Mouse (Mus musculus) intestine, postnatal 0 days (tissue): ENCODE results near the gene Cyb561d2. TPM values are rescaled to one million over a fixed set of nuclear protein-coding genes. Genes with fewer than 3 reads are reported as not detected.

Experiments used
- ATAC-seq: fragments of 200-750 bp; cut with Nextera tagmentation; 2 replicates; pipeline ENCODE4 v1.8.0; 2017; ENCODE audit warnings: mild to moderate bottlenecking, moderate TSS enrichment, moderate library complexity
- H3K27ac ChIP-seq: fragments of 300-500 bp; sonication (generic); 2 replicates; pipeline ENCODE4 v1.5.1; 2014; ENCODE audit warnings: mild to moderate bottlenecking, low read depth, low read length, moderate library complexity
- H3K27me3 ChIP-seq: fragments of 300-500 bp; sonication (generic); replicated peaks from 2 replicates; pipeline ENCODE4 v1.6.1; 2014; ENCODE audit warnings: low read length, mixed read lengths; ENCODE audit not compliant: control insufficient read depth, insufficient read depth
- H3K36me3 ChIP-seq: fragments of 300-500 bp; sonication (generic); 2 replicates; pipeline ENCODE4 v1.6.1; 2014; ENCODE audit warnings: mild to moderate bottlenecking, moderate library complexity; ENCODE audit not compliant: control insufficient read depth, insufficient read depth
- H3K4me1 ChIP-seq: fragments of 300-500 bp; sonication (generic); replicated peaks from 2 replicates; pipeline ENCODE4 v1.6.1; 2014; ENCODE audit warnings: antibody characterized with exemption, low read length, mixed read lengths; ENCODE audit not compliant: control insufficient read depth, insufficient read depth
- H3K4me2 ChIP-seq: fragments of 300-500 bp; sonication (generic); replicated peaks from 2 replicates; pipeline ENCODE4 v1.6.1; 2014; ENCODE audit warnings: low read depth, mild to moderate bottlenecking, moderate library complexity
- H3K4me3 ChIP-seq: fragments of 300-500 bp; sonication (generic); 2 replicates; pipeline ENCODE4 v1.5.1; 2014; ENCODE audit warnings: low read depth, low read length
- H3K9ac ChIP-seq: fragments of 300-500 bp; sonication (generic); 2 replicates; pipeline ENCODE4 v1.6.1; 2014; ENCODE audit warnings: mild to moderate bottlenecking, low read depth, low read length
- H3K9me3 ChIP-seq: fragments of 300-500 bp; sonication (generic); 2 replicates; pipeline ENCODE4 v1.6.1; 2016; ENCODE audit warnings: mixed run types; ENCODE audit not compliant: control insufficient read depth
- CTCF ChIP-seq: sonication (generic); IDR thresholded peaks from 2 replicates; pipeline ENCODE4 v1.5.1; 2016; ENCODE audit warnings: low read depth, mild to moderate bottlenecking, control low read depth, antibody characterized with exemption, moderate library complexity
- WGBS: fragments of 180-500 bp; shearing (Covaris S2); extraction: QIAGEN DNeasy Blood & Tissue Kit; methylation state at CpG from one replicate; pipeline ENCODE4 v1.1.7; 2014; 5-methylcytosine and 5-hydroxymethylcytosine counted together
- polyA plus RNA-seq: library from polyadenylated mRNA; unstranded; fragments of >200 nt; fragmentation: Nextera tagmentation; extraction: Ambion mirVana; gene quantifications from 2 replicates; pipeline ENCODE4 v1.2.1, GENCODE M21; 2015

Cyb561d2 gene
- polyA plus RNA-seq, 1 experiment from 2014 or later = 36.3 TPM

DNA sequence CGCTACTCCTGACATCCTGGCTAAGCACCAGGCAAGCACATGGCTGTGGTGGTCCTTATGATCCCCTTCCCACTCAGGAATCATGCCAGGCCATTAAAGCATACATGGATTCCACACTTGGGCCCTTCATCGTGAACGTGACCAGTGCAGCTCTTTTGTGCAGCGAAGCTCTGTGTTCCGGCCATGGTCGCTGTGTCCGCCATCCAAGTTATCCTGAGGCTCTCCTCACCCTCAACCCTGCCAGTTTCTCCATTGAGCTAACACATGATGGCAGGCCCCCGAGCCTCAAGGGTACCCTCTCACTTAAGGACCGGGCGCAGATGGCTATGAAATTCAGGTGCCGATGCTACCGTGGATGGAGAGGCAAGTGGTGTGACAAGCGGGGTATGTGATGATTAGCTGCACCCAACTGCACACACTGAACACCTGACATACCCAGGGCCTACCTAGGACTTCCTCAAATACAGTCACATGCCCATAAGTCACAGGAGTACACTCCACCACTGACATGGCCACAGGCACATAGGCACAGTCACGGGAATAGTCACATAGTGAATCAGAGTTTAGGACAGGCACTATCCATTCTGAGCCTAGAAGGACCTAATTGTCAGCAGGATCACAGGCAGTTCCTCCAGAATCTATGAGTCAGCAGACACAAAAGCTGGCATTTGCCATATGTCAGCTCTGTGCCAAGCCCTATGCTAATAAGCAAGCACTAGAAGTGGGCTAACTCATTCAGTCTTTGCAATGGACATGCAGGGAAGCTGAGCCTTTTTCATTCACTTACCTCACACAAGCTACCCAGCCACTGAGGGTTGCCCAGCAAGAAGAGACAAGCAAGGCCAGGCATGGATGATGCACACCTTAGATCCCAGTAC is 37.3 kb upstream of the Cyb561d2 start:
- H3K36me3 ChIP-seq = peaks cover 17% of the 10 kb centered on the region
- 0 out of 2 replicates have a peak overlapping the region, but pooled peaks have one; percentile 91 for H3K4me2 ChIP-seq
- ATAC-seq = no peak
- no peak overlapping the region for H3K4me3 ChIP-seq
- 93% methylated on average over 14 of the region's 14 CpGs for WGBS
- H3K27ac ChIP-seq = no peak overlapping the region; the same call in 1 of the 2 replicates
- H3K9me3 ChIP-seq = no peaks in the 10 kb centered on the region
- TF ChIP-seq CTCF = no peak
- H3K9ac ChIP-seq = no peak overlapping the region
- H3K27me3 ChIP-seq = no peaks in the 10 kb centered on the region
- H3K4me1 ChIP-seq = 0 out of 2 replicates have a peak, but pooled peaks cover 5% of the 10 kb centered on the region

DNA sequence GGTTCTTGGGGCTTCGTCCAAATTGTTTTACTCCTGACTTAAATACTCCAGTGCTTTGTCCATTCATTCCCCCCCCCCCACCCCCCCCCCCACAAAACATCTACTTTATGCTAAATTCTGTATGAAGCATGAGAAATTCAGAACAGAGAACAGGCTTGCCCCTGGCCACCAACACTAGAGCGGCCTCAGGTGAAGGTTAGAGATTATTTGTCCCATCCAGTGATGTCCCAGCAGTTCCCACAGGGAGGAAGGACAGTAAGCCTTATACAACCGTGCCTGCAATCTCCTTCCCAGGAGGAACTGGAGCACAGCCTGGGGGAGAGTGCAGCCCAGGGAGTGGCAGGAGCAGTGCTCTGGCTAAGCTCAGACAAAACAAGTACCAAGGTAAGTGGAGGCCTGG is 36.6 kb upstream of the Cyb561d2 start, which contains the start of gene Naa80:
Gene Naa80 (plus strand): TSS at position 301 of the 400 bp plus-strand sequence.
- peaks cover 13% of the 10 kb centered on the region for H3K36me3 ChIP-seq
- H3K4me3 ChIP-seq = no peak within 1 kb of the TSS
- TF ChIP-seq CTCF = no peak
- no peaks in the 10 kb centered on the region for H3K27me3 ChIP-seq
- WGBS = 72% methylated on average over 3 of the region's 3 CpGs
- ATAC-seq = no peak
- H3K9me3 ChIP-seq = no peaks in the 10 kb centered on the region
- no peak within 1 kb of the TSS; the same call in 1 of the 2 replicates for H3K27ac ChIP-seq
- H3K4me2 ChIP-seq = peak within 1 kb of the TSS; percentile 91; the same call in 1 of the 2 replicates
- 0 out of 2 replicates have a peak, but pooled peaks cover 5% of the 10 kb centered on the region for H3K4me1 ChIP-seq
- H3K9ac ChIP-seq = no peak within 1 kb of the TSS

DNA sequence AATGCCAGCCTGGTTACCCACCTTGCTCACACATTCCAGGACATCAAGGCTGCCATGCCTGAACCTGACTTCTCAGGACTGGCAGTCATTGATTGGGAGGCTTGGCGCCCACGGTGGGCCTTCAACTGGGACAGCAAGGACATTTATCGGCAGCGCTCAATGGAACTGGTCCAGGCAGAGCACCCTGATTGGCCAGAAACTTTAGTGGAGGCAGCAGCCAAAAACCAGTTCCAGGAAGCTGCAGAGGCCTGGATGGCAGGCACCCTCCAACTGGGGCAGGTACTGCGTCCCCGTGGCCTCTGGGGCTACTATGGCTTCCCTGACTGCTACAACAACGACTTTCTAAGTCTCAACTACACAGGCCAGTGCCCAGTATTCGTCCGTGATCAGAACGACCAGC is 35.9 kb upstream of the Cyb561d2 start:
- peaks cover 10% of the 10 kb centered on the region; the same call in 1 of the 2 replicates for H3K36me3 ChIP-seq
- TF ChIP-seq CTCF = no peak
- no peak overlapping the region for H3K9ac ChIP-seq
- H3K27me3 ChIP-seq = no peaks in the 10 kb centered on the region
- no peak for ATAC-seq
- no peak overlapping the region for H3K4me3 ChIP-seq
- no peaks in the 10 kb centered on the region for H3K9me3 ChIP-seq
- no peak overlapping the region; the same call in 1 of the 2 replicates for H3K4me2 ChIP-seq
- WGBS = 90% methylated on average over 10 of the region's 10 CpGs
- H3K27ac ChIP-seq = no peak overlapping the region; the same call in 1 of the 2 replicates
- H3K4me1 ChIP-seq = 0 out of 2 replicates have a peak, but pooled peaks cover 5% of the 10 kb centered on the region

DNA sequence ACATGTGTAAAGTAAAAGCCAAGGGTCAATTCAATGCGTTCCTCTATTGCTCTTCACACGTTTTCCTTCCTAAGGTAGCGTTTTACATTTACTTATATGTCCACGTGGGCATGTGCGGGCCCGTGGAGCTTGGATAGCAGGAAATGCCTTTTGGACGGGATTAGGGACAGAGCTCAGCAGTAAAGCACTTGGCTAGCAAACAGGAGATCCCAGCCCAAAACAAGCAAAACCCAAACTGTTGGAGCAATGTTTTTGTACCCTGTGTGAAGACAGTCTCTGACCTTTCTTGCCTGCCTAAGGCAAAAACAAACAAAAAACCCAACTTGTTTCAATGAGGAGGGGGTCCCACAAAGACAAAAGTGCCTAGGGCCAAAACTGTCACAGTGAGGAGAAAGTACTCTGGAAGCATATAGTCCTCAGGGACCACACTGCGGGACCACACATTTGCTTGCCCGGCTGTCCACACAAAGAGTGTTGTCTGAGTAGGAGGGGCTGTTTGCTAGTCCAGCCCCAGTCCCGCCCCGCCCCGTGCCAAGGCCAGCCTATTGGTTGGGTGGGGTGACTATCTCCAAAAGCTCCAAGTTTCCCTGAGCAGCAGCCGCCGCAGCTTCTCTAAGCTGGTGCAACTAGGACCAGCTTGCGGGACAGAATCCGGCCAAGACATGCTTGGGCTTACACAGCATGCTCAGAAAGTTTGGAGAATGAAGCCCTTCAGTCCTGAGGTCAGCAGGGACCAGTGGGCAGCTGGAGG is 34.5 kb upstream of the Cyb561d2 start, which contains the start of gene Hyal1:
Gene Hyal1 (plus strand): TSS at position 571 of the 751 bp plus-strand sequence.
- Histone ChIP-seq H3K36me3 (peaks cover 19% of the 10 kb centered on the region; the same call in 1 of the 2 replicates), H3K9ac (peak within 1 kb of the TSS; percentile 8; the same call in 1 of the 2 replicates), H3K4me3 (peak within 1 kb of the TSS; percentile 31), H3K9me3 (no peaks in the 10 kb centered on the region), H3K4me2 (peak within 1 kb of the TSS; percentile 59), H3K27me3 (no peaks in the 10 kb centered on the region), H3K27ac (peak within 1 kb of the TSS; percentile 55), H3K4me1 (peaks cover 9% of the 10 kb centered on the region)
- peak; percentile 52 for ATAC-seq
- WGBS = 9% methylated on average over 16 of the region's 16 CpGs
- TF ChIP-seq CTCF = no peak

DNA sequence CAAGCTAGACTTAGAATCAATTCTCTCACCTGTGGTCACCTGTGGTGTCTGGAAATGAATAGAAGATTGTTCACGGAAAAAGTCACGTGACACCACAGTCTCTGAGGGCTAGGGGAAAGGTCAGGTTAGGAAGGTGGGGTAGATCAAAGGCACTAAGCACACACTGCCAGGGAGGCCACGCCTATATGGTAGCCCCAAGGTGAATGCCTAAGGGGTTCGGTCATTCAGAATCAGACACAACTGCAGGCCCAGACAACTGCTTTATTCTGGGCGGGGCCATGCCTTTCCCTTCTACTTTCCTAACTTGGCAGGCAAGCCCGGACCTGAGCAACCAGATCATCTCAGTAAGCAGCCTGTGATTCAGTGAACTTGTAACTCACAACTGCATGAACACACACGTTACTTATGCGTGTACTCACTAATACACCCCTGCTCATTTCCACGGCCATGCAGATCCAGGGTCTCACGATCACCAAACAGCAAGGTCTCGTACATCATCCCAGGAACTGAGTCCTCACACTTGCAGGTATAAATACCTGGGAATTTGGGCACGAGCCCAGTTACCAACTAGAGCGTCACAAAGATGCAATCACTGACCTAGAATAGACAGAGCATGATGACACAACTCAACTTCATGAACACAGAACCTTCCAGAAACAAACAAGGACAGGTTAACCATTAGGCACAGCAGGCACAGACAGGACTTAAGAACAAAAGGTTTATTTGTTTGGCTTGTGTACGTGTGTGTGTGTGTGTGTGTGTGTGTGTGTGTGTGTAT is 33.8 kb upstream of the Cyb561d2 start:
- H3K4me2 ChIP-seq = peak overlapping the region; percentile 59; the same call in 1 of the 2 replicates
- peak; percentile 77 for ATAC-seq
- peak overlapping the region; percentile 55 for H3K27ac ChIP-seq
- H3K9me3 ChIP-seq = no peaks in the 10 kb centered on the region
- 43% methylated on average over 14 of the region's 14 CpGs for WGBS
- peaks cover 11% of the 10 kb centered on the region for H3K4me1 ChIP-seq
- no peak overlapping the region for H3K9ac ChIP-seq
- no peaks in the 10 kb centered on the region for H3K27me3 ChIP-seq
- peaks cover 24% of the 10 kb centered on the region; the same call in 1 of the 2 replicates for H3K36me3 ChIP-seq
- TF ChIP-seq CTCF = no peak
- H3K4me3 ChIP-seq = no peak overlapping the region
